In the genomic region with DNA sequence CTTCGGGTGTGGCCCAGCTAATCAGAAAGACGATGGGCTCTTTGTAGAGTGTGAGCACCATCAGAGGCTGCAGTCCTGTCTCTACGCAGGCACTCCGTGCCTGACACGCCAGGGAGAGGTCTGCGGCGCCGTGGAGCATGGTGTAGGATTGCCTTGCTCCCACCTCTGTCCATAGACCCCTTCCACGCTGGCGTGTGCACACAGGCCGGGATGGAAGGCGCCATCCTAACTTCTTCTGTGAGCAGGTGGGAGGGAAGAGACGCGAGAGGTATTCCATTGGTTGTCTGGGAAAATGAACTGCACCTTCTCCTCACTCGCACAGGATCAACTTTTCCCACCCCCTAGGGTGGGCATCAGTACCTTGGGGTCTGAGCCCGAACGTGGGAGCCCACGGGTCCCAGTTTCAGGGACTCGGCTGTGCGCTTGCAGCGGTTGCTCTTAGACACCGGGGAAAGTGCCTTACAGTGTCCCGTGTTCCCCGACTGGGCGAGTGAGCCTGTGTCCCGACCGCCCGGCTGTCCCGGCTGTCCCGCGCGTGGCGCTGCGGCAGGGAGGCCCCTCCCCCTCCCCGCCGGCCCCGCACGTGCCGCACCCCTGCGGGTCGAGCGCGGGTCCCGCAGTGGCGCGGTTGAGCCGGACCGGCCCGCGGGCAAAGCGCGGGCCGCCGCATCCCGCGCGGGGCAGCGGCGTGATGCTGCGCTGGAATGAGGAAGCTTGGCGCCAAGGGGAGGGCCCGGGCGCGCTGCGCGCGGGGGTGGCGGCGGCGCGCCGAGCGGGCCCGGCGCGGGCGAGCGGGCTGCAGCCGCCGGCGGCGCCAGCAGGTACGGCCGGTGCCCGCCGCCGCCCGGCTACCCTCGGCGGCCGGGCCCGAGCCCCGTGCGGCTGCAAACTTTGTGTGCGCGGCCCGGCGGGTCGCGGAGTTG, we compare ENCODE assay signal across 8 mouse cellular contexts. TPM values are rescaled to one million over a fixed set of nuclear protein-coding genes. Genes with fewer than 3 reads are reported as not detected.
A peak's percentile ranks its signal among the peaks of the same experiment; 100 is the strongest.
DNase-seq lines count a peak whose midpoint lies in the region; ATAC-seq and TF ChIP-seq lines count a peak whose summit lies in the region.

A gene (plus strand): TSS at position 74 of the 923 bp plus-strand sequence.

- no peak within 1 kb of the TSS for H3K4me2 ChIP-seq in CH12.LX (ENCODE audit: insufficient read depth, low read depth, poor library complexity, severe bottlenecking)
- H3K4me2 ChIP-seq in intestine, embryonic 16.5 days (ENCODE audit: low read depth, low read length) = peak within 1 kb of the TSS; percentile 99
- H3K4me2 ChIP-seq in midbrain, embryonic 15.5 days = peak within 1 kb of the TSS; percentile 100

- WGBS in intestine, embryonic 16.5 days = 2% methylated on average over 88 of the region's 100 CpGs
- 1% methylated on average over 78 of the region's 100 CpGs for WGBS in midbrain, embryonic 15.5 days

- H3K9me3 ChIP-seq in CH12.LX (replicated peaks; ENCODE audit: low read length) = peaks cover 19% of the 10 kb centered on the region
- H3K9me3 ChIP-seq in intestine, embryonic 16.5 days (ENCODE audit: control insufficient read depth, low read length) = no peaks in the 10 kb centered on the region
- no peaks in the 10 kb centered on the region for H3K9me3 ChIP-seq in midbrain, embryonic 15.5 days

- dilution Hi-C loops in CH12.LX (cut with MboI; ENCODE audit: extremely low pct_ligation_motif_present, extremely low pct_unique_long_range_greater_than_20kb, low sequenced_read_pairs) = no loop called here

- DNase-seq in adrenal gland, adult (ENCODE audit: inconsistent age in 2 of 2, low spot score in 1 of 2) = peak; percentile 7 to 41
- DNase-seq in adrenal gland, postnatal 25 days = no peak
- no peak for DNase-seq in CH12.LX (ENCODE audit: extremely low read depth)
- peak; percentile 62 to 70 for DNase-seq in thymus, postnatal 36 days
- no peak for DNase-seq in cerebellum, postnatal 14 days

- H3K9ac ChIP-seq in CH12.LX (ENCODE audit: insufficient read depth, low read depth) = no peak within 1 kb of the TSS
- peak within 1 kb of the TSS; percentile 58 for H3K9ac ChIP-seq in intestine, embryonic 16.5 days (ENCODE audit: low read depth, low read length)
- peak within 1 kb of the TSS; percentile 27 for H3K9ac ChIP-seq in midbrain, embryonic 15.5 days

- no peak for TF ChIP-seq RAD21 in CH12.LX (IDR thresholded peaks at IDR 0.05; ENCODE audit: low read depth, low read length)

- no peaks in the 10 kb centered on the region for H3K27me3 ChIP-seq in CH12.LX (replicated peaks)
- H3K27me3 ChIP-seq in intestine, embryonic 16.5 days (replicated peaks; ENCODE audit: control insufficient read depth, insufficient read depth, low read length) = peaks cover 44% of the 10 kb centered on the region
- H3K27me3 ChIP-seq in midbrain, embryonic 15.5 days (replicated peaks) = peaks cover 37% of the 10 kb centered on the region

- peaks cover 11 to 24% of the 10 kb centered on the region in 2 experiments for H3K4me1 ChIP-seq in CH12.LX (ENCODE audit: control insufficient read depth in 1 of 2, insufficient read depth in 2 of 2)
- H3K4me1 ChIP-seq in intestine, embryonic 16.5 days (ENCODE audit: control insufficient read depth, insufficient read depth, low read length) = peaks cover 9% of the 10 kb centered on the region; the same call in 1 of the 2 replicates
- peaks cover 18% of the 10 kb centered on the region for H3K4me1 ChIP-seq in midbrain, embryonic 15.5 days

- peak; percentile 55 for ATAC-seq in erythroblast, adult 5-6 weeks (replicated peaks; ENCODE audit: low FRiP score, poor library complexity, severe bottlenecking)
- ATAC-seq in intestine, embryonic 16.5 days = peak; percentile 80
- ATAC-seq in midbrain, embryonic 15.5 days (replicated peaks) = peak; percentile 83

- no peak within 1 kb of the TSS for H3K4me3 ChIP-seq in CH12.LX (replicated peaks in 1 of 3; ENCODE audit: low read depth in 2 of 3, low read length in 2 of 3, poor library complexity in 1 of 3)
- peak within 1 kb of the TSS; percentile 71 for H3K4me3 ChIP-seq in intestine, embryonic 16.5 days (ENCODE audit: low read length)
- H3K4me3 ChIP-seq in midbrain, embryonic 15.5 days = peak within 1 kb of the TSS; percentile 55

- H3K27ac ChIP-seq in CH12.LX (ENCODE audit: insufficient read depth, low read depth) = no peak within 1 kb of the TSS
- no peak within 1 kb of the TSS for H3K27ac ChIP-seq in intestine, embryonic 16.5 days (ENCODE audit: low read length)
- H3K27ac ChIP-seq in midbrain, embryonic 15.5 days = no peak within 1 kb of the TSS

- TF ChIP-seq CTCF in CH12.LX (conservative IDR thresholded peaks at IDR 0.05 in 1 of 2, IDR thresholded peaks at IDR 0.05 in 1 of 2; ENCODE audit: low read depth in 2 of 2, low read length in 2 of 2) = no peak

- TF ChIP-seq EP300 in CH12.LX (IDR thresholded peaks at IDR 0.05; ENCODE audit: low read length) = no peak

- no peak for TF ChIP-seq POLR2A in CH12.LX (IDR thresholded peaks at IDR 0.05; ENCODE audit: low read depth, low read length)

- H3K79me2 ChIP-seq in CH12.LX (replicated peaks; ENCODE audit: control insufficient read depth, extremely low read depth, insufficient read depth, poor library complexity, severe bottlenecking) = no peaks in the 10 kb centered on the region

- H3K36me3 ChIP-seq in CH12.LX (replicated peaks in 1 of 2; ENCODE audit: control insufficient read depth in 1 of 2, insufficient read depth in 1 of 2, low read length in 1 of 2) = no peaks in the 10 kb centered on the region
- no peaks in the 10 kb centered on the region for H3K36me3 ChIP-seq in intestine, embryonic 16.5 days (ENCODE audit: control insufficient read depth, insufficient read depth, low read length)
- H3K36me3 ChIP-seq in midbrain, embryonic 15.5 days (replicated peaks) = no peaks in the 10 kb centered on the region

- in situ Hi-C loops in CH12.LX (cut with MboI; ENCODE audit: low pct_ligation_motif_present, low pct_unique_long_range_greater_than_20kb, low sequenced_read_pairs) = loop anchor here (10.0 to 25.0 kb wide), 2 partner anchors 120 to 277 kb away; no protein-coding TSS in a partner anchor

TF ChIP-seq in CH12.LX, 34 proteins besides CTCF, POLR2A, EP300 and RAD21:
- TF ChIP-seq IRF4 (IDR thresholded peaks at IDR 0.05; ENCODE audit: low read depth, low read length) = no peak
- TF ChIP-seq TBP (conservative IDR thresholded peaks at IDR 0.05; ENCODE audit: low read depth, low read length) = no peak
- no peak for TF ChIP-seq RCOR1 (conservative IDR thresholded peaks at IDR 0.05; ENCODE audit: low read depth, low read length)
- no peak for TF ChIP-seq ELF1 (IDR thresholded peaks at IDR 0.05; ENCODE audit: low read depth, low read length)
- TF ChIP-seq MAFK (IDR thresholded peaks at IDR 0.05; ENCODE audit: insufficient replicate concordance, low read length) = no peak
- TF ChIP-seq POLR2AphosphoS2 (IDR thresholded peaks at IDR 0.05; ENCODE audit: low read depth, low read length) = no peak
- no peak for TF ChIP-seq MAZ (IDR thresholded peaks at IDR 0.05; ENCODE audit: low read depth, low read length)
- no peak for TF ChIP-seq BHLHE40 (IDR thresholded peaks at IDR 0.05; ENCODE audit: low read depth, low read length)
- TF ChIP-seq USF1 (IDR thresholded peaks at IDR 0.05; ENCODE audit: low read depth, low read length) = no peak
- TF ChIP-seq MYC (IDR thresholded peaks at IDR 0.05; ENCODE audit: low read depth, low read length) = no peak
- TF ChIP-seq MAX (IDR thresholded peaks at IDR 0.05; ENCODE audit: low read length) = no peak
- TF ChIP-seq NRF1 (IDR thresholded peaks at IDR 0.05; ENCODE audit: low read depth, low read length) = no peak
- no peak for TF ChIP-seq PAX5 (IDR thresholded peaks at IDR 0.05; ENCODE audit: low read length)
- TF ChIP-seq HCFC1 (IDR thresholded peaks at IDR 0.05; ENCODE audit: low read depth, low read length) = no peak
TF ChIP-seq in CH12.LX: peak in this region for 0.

RNA-seq across cellular contexts. Expression of the gene that starts here (rescaled TPM):
- total RNA-seq in adrenal gland, postnatal 25 days (2021) = 0.71 and 0.97 TPM in 2 replicates
- total RNA-seq in CH12.LX (2012; rRNA removed) (44.0 and 51.2 TPM in 2 replicates), CH12.LX (2014; rRNA removed) (27.8 and 33.1 TPM in 2 replicates)
- polyA plus RNA-seq in CH12.LX (2012; ENCODE audit: insufficient read length, low read depth) = 56.8 and 68.7 TPM in 2 replicates
- total RNA-seq in erythroblast, adult 5-6 weeks (2015; ENCODE audit: low replicate concordance) = 61.1 and 70.4 TPM in 2 replicates
- 27.2 and 32.0 TPM in 2 replicates for total RNA-seq in erythroblast, adult 5-6 weeks (2017; ENCODE audit: low replicate concordance)
- 1.5 and 1.9 TPM in 2 replicates for polyA plus RNA-seq in intestine, embryonic 16.5 days (2015; fragmentation: Nextera tagmentation; extraction: Ambion mirVana)
- polyA plus RNA-seq in midbrain, embryonic 15.5 days (2015; fragmentation: Nextera tagmentation; extraction: Ambion mirVana) = 1.6 and 1.9 TPM in 2 replicates

Comparison
In these comparisons a context has a peak if more than half of its experiments do, and no peak if none do; other contexts are left out.
1. RNA of the gene that starts here (total RNA-seq): 27.2 to 70.4 TPM in erythroblast, adult 5-6 weeks and 27.8 to 51.2 TPM in CH12.LX; 0.71 to 0.97 TPM in adrenal gland, postnatal 25 days; every median in the first group is over 10 times any median in the second.
2. RNA of the gene that starts here (polyA plus RNA-seq): 56.8 to 68.7 TPM in CH12.LX; 1.5 to 1.9 TPM in intestine, embryonic 16.5 days and 1.6 to 1.9 TPM in midbrain, embryonic 15.5 days; every median in the first group is over 10 times any median in the second.
3. DNase-seq: peak in adrenal gland, adult (2 of 2) and thymus, postnatal 36 days (2 of 2); none in adrenal gland, postnatal 25 days (single experiment), CH12.LX (single experiment) and cerebellum, postnatal 14 days (0 of 2).
4. H3K4me3 ChIP-seq: peak in intestine, embryonic 16.5 days (single experiment) and midbrain, embryonic 15.5 days (single experiment); none in CH12.LX (0 of 3).
5. Peak in every context shown above with its lines, with median percentiles within 50 percentile points of each other: ATAC-seq.